Mouse (Mus musculus): ENCODE measurements around the gene Mllt3.

DNA sequence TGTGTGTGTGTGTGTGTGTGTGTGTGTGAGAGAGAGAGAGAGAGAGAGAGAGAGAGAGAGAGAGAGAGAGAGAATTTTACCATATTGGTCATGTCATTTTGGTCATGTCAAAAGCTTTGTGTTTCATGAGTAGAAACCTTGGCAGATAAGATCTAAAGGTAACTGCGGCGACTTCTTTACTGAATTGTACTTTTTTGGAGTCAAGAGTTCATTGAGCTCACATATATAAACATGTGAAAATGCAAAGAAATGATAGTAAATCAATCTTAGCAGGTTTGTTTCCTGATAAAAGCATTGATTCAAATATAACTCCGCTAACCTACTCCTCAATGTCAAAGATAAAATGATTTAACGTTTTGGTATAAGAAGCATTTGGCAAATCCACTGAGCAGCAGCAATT, 12.0 kb upstream of the Mllt3 start:
- no peak for TF ChIP-seq POLR2A (IDR thresholded peaks at IDR 0.05; ENCODE audit: insufficient read length, low read depth)
- no peak for TF ChIP-seq MAX (IDR thresholded peaks at IDR 0.05; ENCODE audit: low read depth)
- TF ChIP-seq E2F4 (IDR thresholded peaks at IDR 0.05; ENCODE audit: insufficient read depth), result no peak
- no peak for TF ChIP-seq MYOG (IDR thresholded peaks at IDR 0.05; ENCODE audit: control insufficient read depth in 1 of 3, insufficient read depth in 1 of 3, insufficient read length in 2 of 3, low read depth in 2 of 3)
- TF ChIP-seq CEBPB (IDR thresholded peaks at IDR 0.05; ENCODE audit: insufficient read depth, poor library complexity, severe bottlenecking), result no peak
